Mouse (Mus musculus): Measurements from ENCODE around the gene Atp5h. TPM values are rescaled to one million over a fixed set of nuclear protein-coding genes. Genes with fewer than 3 reads are reported as not detected.

The Atp5h gene
- polyA plus RNA-seq, 1 experiment = 722 TPM

GRCm38 (mm10) chr11:115382891-115383290 is 36.9 kb downstream of the Atp5h start:
- H3K4me3 ChIP-seq (ENCODE audit: insufficient read depth, low read length) = peak overlapping the region; percentile 81
- TF ChIP-seq POLR2A (IDR thresholded peaks at IDR 0.05; ENCODE audit: extremely low read depth, insufficient read depth, low read length) (no peak), CTCF (IDR thresholded peaks at IDR 0.05; ENCODE audit: extremely low read depth, insufficient read depth, low read length) (no peak)
- peaks cover 10% of the 10 kb centered on the region; the same call in 1 of the 2 replicates for H3K4me1 ChIP-seq (ENCODE audit: control insufficient read depth, insufficient read depth, low read length)
- H3K27ac ChIP-seq (ENCODE audit: insufficient read depth, low read length) = no peak overlapping the region

- Histone ChIP-seq H3K4me3 (ENCODE audit: insufficient read depth, low read length) (peak within 1 kb of the TSS; percentile 81), H3K4me1 (ENCODE audit: control insufficient read depth, insufficient read depth, low read length) (peaks cover 10% of the 10 kb centered on the region; the same call in 1 of the 2 replicates), H3K27ac (ENCODE audit: insufficient read depth, low read length) (peak within 1 kb of the TSS; percentile 77)
- TF ChIP-seq POLR2A (IDR thresholded peaks at IDR 0.05; ENCODE audit: extremely low read depth, insufficient read depth, low read length) = peak; percentile 70; the same call in 1 of the 2 replicates
- TF ChIP-seq CTCF (IDR thresholded peaks at IDR 0.05; ENCODE audit: extremely low read depth, insufficient read depth, low read length) = no peak
Observed at GRCm38 (mm10) chr11:115381743-115382539, 37.8 kb downstream of the Atp5h start, which contains the start of gene Cdr2l. Gene Cdr2l (plus strand): TSS chr11:115381916.

- peaks cover 10% of the 10 kb centered on the region; the same call in 1 of the 2 replicates for H3K4me1 ChIP-seq (ENCODE audit: control insufficient read depth, insufficient read depth, low read length)
- peak overlapping the region; percentile 81 for H3K4me3 ChIP-seq (ENCODE audit: insufficient read depth, low read length)
- TF ChIP-seq POLR2A (IDR thresholded peaks at IDR 0.05; ENCODE audit: extremely low read depth, insufficient read depth, low read length) (no peak), CTCF (IDR thresholded peaks at IDR 0.05; ENCODE audit: extremely low read depth, insufficient read depth, low read length) (no peak)
- no peak overlapping the region for H3K27ac ChIP-seq (ENCODE audit: insufficient read depth, low read length)
Observed at GRCm38 (mm10) chr11:115381276-115381675, 38.5 kb downstream of the Atp5h start.

GRCm38 (mm10) chr11:115377854-115378253 is 41.9 kb downstream of the Atp5h start:
- Histone ChIP-seq H3K4me1 (ENCODE audit: control insufficient read depth, insufficient read depth, low read length) (peaks cover 8% of the 10 kb centered on the region), H3K4me3 (ENCODE audit: insufficient read depth, low read length) (no peak overlapping the region), H3K27ac (ENCODE audit: insufficient read depth, low read length) (no peak overlapping the region)
- no peak for TF ChIP-seq POLR2A (IDR thresholded peaks at IDR 0.05; ENCODE audit: extremely low read depth, insufficient read depth, low read length)
- no peak for TF ChIP-seq CTCF (IDR thresholded peaks at IDR 0.05; ENCODE audit: extremely low read depth, insufficient read depth, low read length)

GRCm38 (mm10) chr11:115377254-115377653 is 42.5 kb downstream of the Atp5h start:
- TF ChIP-seq POLR2A (IDR thresholded peaks at IDR 0.05; ENCODE audit: extremely low read depth, insufficient read depth, low read length) (no peak), CTCF (IDR thresholded peaks at IDR 0.05; ENCODE audit: extremely low read depth, insufficient read depth, low read length) (no peak)
- Histone ChIP-seq H3K4me3 (ENCODE audit: insufficient read depth, low read length) (no peak overlapping the region), H3K27ac (ENCODE audit: insufficient read depth, low read length) (no peak overlapping the region), H3K4me1 (ENCODE audit: control insufficient read depth, insufficient read depth, low read length) (peaks cover 8% of the 10 kb centered on the region)

GRCm38 (mm10) chr11:115376722-115377121 is 43.0 kb downstream of the Atp5h start:
- Histone ChIP-seq H3K4me3 (ENCODE audit: insufficient read depth, low read length) (no peak overlapping the region), H3K27ac (ENCODE audit: insufficient read depth, low read length) (no peak overlapping the region), H3K4me1 (ENCODE audit: control insufficient read depth, insufficient read depth, low read length) (peaks cover 8% of the 10 kb centered on the region)
- TF ChIP-seq CTCF (IDR thresholded peaks at IDR 0.05; ENCODE audit: extremely low read depth, insufficient read depth, low read length) (no peak), POLR2A (IDR thresholded peaks at IDR 0.05; ENCODE audit: extremely low read depth, insufficient read depth, low read length) (no peak)

- peak overlapping the region; percentile 31 for H3K4me3 ChIP-seq (ENCODE audit: insufficient read depth, low read length)
- TF ChIP-seq CTCF (IDR thresholded peaks at IDR 0.05; ENCODE audit: extremely low read depth, insufficient read depth, low read length) = no peak
- no peak for TF ChIP-seq POLR2A (IDR thresholded peaks at IDR 0.05; ENCODE audit: extremely low read depth, insufficient read depth, low read length)
- H3K27ac ChIP-seq (ENCODE audit: insufficient read depth, low read length) = peak overlapping the region; percentile 32
- H3K4me1 ChIP-seq (ENCODE audit: control insufficient read depth, insufficient read depth, low read length) = peaks cover 8% of the 10 kb centered on the region
Observed at GRCm38 (mm10) chr11:115374695-115375425, 44.9 kb downstream of the Atp5h start.

GRCm38 (mm10) chr11:115373805-115374694 is 45.7 kb downstream of the Atp5h start:
- H3K27ac ChIP-seq (ENCODE audit: insufficient read depth, low read length) = peak overlapping the region; percentile 32
- peak overlapping the region; percentile 31 for H3K4me3 ChIP-seq (ENCODE audit: insufficient read depth, low read length)
- no peak for TF ChIP-seq CTCF (IDR thresholded peaks at IDR 0.05; ENCODE audit: extremely low read depth, insufficient read depth, low read length)
- TF ChIP-seq POLR2A (IDR thresholded peaks at IDR 0.05; ENCODE audit: extremely low read depth, insufficient read depth, low read length) = peak; percentile 72
- peaks cover 8% of the 10 kb centered on the region for H3K4me1 ChIP-seq (ENCODE audit: control insufficient read depth, insufficient read depth, low read length)

- Histone ChIP-seq H3K4me1 (ENCODE audit: control insufficient read depth, insufficient read depth, low read length) (peaks cover 8% of the 10 kb centered on the region), H3K27ac (ENCODE audit: insufficient read depth, low read length) (no peak overlapping the region), H3K4me3 (ENCODE audit: insufficient read depth, low read length) (no peak overlapping the region)
- no peak for TF ChIP-seq POLR2A (IDR thresholded peaks at IDR 0.05; ENCODE audit: extremely low read depth, insufficient read depth, low read length)
- no peak for TF ChIP-seq CTCF (IDR thresholded peaks at IDR 0.05; ENCODE audit: extremely low read depth, insufficient read depth, low read length)
Observed at GRCm38 (mm10) chr11:115372737-115373136, 47.0 kb downstream of the Atp5h start.
